Mouse (Mus musculus) B cell, adult (primary cell): Measurements from ENCODE around the gene 2010106E10Rik. TPM values are rescaled to one million over a fixed set of nuclear protein-coding genes. Genes with fewer than 3 reads are reported as not detected.

ENCODE experiments used
- total RNA-seq: library from RNA; stranded (reverse); gene quantifications from 4 replicates; pipeline ENCODE4 v1.2.4, GENCODE M21; 2023; ENCODE audit not compliant: inconsistent age

The 2010106E10Rik gene
- not detected in 4 replicates for total RNA-seq

GRCm38 (mm10) chrX:112494974-112495373 is at the start of gene 2010106E10Rik:
2010106E10Rik (plus strand) TSS chrX:112495274.

GRCm38 (mm10) chrX:112600511-112601305 is 105.6 kb downstream of the 2010106E10Rik start, which contains the start of gene Zfp711:
Zfp711 (plus strand) TSS chrX:112600526.

Other genes starting within 250 kb of the 2010106E10Rik start
- 13.0 to 16.6 TPM (median 14.3 TPM) in 4 replicates for gene Apool, start 183.9 kb upstream of the 2010106E10Rik start, total RNA-seq
- not detected in 4 replicates for gene Satl1, start 88.5 kb upstream of the 2010106E10Rik start, total RNA-seq
- not detected in 4 replicates for gene Zfp711, start 105.3 kb downstream of the 2010106E10Rik start, total RNA-seq
- not detected in 4 replicates for gene Pof1b, start 203.4 kb downstream of the 2010106E10Rik start, total RNA-seq